Mouse (Mus musculus) liver, postnatal 0 days (tissue): Measurements from ENCODE around the gene Srebf2.

Experiments
- CTCF ChIP-seq: sonication (generic); IDR thresholded peaks from 2 replicates; pipeline ENCODE4 v1.5.1; 2016; ENCODE audit warnings: antibody characterized with exemption, low read depth
- EP300 ChIP-seq: IDR thresholded peaks from 2 replicates; pipeline ENCODE4 v1.6.1; 2016; ENCODE audit warnings: antibody characterized with exemption, low read depth, mild to moderate bottlenecking

DNA sequence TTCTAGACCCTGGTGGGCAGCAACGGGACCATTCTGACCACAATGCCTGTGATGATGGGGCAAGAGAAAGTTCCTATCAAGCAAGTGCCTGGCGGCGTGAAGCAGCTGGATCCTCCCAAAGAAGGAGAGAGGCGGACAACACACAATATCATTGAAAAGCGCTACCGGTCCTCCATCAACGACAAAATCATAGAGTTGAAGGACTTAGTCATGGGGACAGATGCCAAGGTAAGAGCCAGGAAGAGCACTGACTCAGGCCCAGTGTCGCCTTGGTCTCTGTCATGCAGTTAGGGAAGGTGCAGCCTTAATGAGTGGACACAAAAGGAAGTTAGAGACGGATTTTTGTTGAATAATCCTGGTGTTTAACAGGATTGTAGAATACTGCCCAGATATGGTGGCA lies 28.1 kb downstream of the Srebf2 start:
- TF ChIP-seq CTCF: no peak
- TF ChIP-seq EP300: no peak
